Mouse (Mus musculus) heart, postnatal 0 days (tissue): Measurements from ENCODE around the gene Casp7. TPM values are rescaled to one million over a fixed set of nuclear protein-coding genes. Genes with fewer than 3 reads are reported as not detected.

Experiments used
- ATAC-seq: fragments of 200-750 bp; cut with Nextera tagmentation; 2 replicates; pipeline ENCODE4 v1.8.0; 2017; ENCODE audit warnings: low read depth, moderate number of reproducible peaks, moderate library complexity; ENCODE audit not compliant: insufficient read depth
- DNase-seq: peaks from one replicate; pipeline ENCODE4 v3.0.0-alpha.2; 2016; ENCODE audit warnings: low spot score
- H3K27ac ChIP-seq: fragments of 300-500 bp; sonication (generic); 2 replicates; pipeline ENCODE4 v1.5.1; 2014; ENCODE audit warnings: low read depth, mild to moderate bottlenecking
- H3K27me3 ChIP-seq: fragments of 300-500 bp; sonication (generic); 2 replicates; pipeline ENCODE4 v1.6.1; 2014; ENCODE audit warnings: low read length, mixed read lengths; ENCODE audit not compliant: control insufficient read depth, insufficient read depth
- H3K36me3 ChIP-seq: fragments of 300-500 bp; sonication (generic); replicated peaks from 2 replicates; pipeline ENCODE4 v1.6.1; 2014; ENCODE audit warnings: low read length, mixed read lengths; ENCODE audit not compliant: control insufficient read depth, insufficient read depth
- H3K4me1 ChIP-seq: fragments of 300-500 bp; sonication (generic); 2 replicates; pipeline ENCODE4 v1.6.1; 2014; ENCODE audit warnings: antibody characterized with exemption; ENCODE audit not compliant: control insufficient read depth, insufficient read depth
- H3K4me2 ChIP-seq: fragments of 300-500 bp; sonication (generic); 2 replicates; pipeline ENCODE4 v1.6.1; 2014; ENCODE audit warnings: low read depth, mild to moderate bottlenecking, low read length, moderate library complexity
- H3K4me3 ChIP-seq: fragments of 300-500 bp; sonication (generic); 2 replicates; pipeline ENCODE4 v1.5.1; 2014; ENCODE audit warnings: low read depth, low read length
- H3K9ac ChIP-seq: fragments of 300-500 bp; sonication (generic); replicated peaks from 2 replicates; pipeline ENCODE4 v1.6.1; 2014; ENCODE audit warnings: low read depth, low read length, mixed read lengths
- H3K9me3 ChIP-seq: fragments of 300-500 bp; sonication (generic); replicated peaks from 2 replicates; pipeline ENCODE4 v1.6.1; 2016; ENCODE audit warnings: low read length; ENCODE audit not compliant: control insufficient read depth
- CTCF ChIP-seq: IDR thresholded peaks from 2 replicates; pipeline ENCODE4 v1.5.1; 2016; ENCODE audit warnings: antibody characterized with exemption, control low read depth, low read depth
- EP300 ChIP-seq: IDR thresholded peaks from 2 replicates; pipeline ENCODE4 v1.6.1; 2016; ENCODE audit warnings: antibody characterized with exemption, low read depth
- WGBS: fragments of 180-500 bp; shearing (Covaris S2); extraction: QIAGEN DNeasy Blood & Tissue Kit; methylation state at CpG from one replicate; pipeline ENCODE4 v1.1.7; 2014; 5-methylcytosine and 5-hydroxymethylcytosine counted together
- polyA plus RNA-seq: library from polyadenylated mRNA; unstranded; fragments of >200 nt; fragmentation: Nextera tagmentation; extraction: Ambion mirVana; gene quantifications from 2 replicates; pipeline ENCODE4 v1.2.1, GENCODE M21; 2015
- total RNA-seq: library from RNA; depleted of rRNA; stranded (reverse); fragments of >200 nt; gene quantifications from 2 replicates; pipeline ENCODE4 v1.2.3, GENCODE M21; 2014; ENCODE audit warnings: low replicate concordance

The Casp7 gene
- total and polyA plus RNA-seq, 2 experiments from 2014 or later, result 27.0 to 33.2 TPM

DNA sequence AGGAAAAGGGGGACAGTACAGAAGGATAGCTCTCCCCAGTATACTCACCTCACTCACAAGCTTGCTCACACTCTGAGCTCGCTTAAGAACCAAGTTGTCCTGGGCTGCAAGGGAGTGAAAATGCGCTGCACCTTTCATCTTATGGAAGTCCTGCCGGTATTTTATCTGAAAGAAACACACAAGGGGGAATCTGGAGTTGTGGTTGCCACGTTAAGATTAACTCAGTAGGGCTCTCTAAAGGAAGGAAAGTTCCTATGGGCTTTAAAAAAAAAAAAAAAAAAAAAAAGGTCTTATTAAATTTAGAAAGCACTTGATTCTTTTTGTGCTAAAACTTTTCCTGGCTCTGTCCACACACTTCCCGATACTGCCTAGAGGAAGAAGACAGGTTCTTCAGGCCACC, 18.9 kb upstream of the Casp7 start:
- ATAC-seq (no peak), DNase-seq (no peak)
- Histone ChIP-seq H3K4me3 (no peak overlapping the region), H3K4me2 (no peak overlapping the region), H3K27me3 (no peaks in the 10 kb centered on the region), H3K27ac (peak overlapping the region; percentile 81), H3K36me3 (peaks cover 58% of the 10 kb centered on the region), H3K9ac (no peak overlapping the region), H3K9me3 (no peaks in the 10 kb centered on the region), H3K4me1 (peaks cover 4% of the 10 kb centered on the region; the same call in 1 of the 2 replicates)
- 41% methylated on average over 5 of the region's 5 CpGs for WGBS
- no peak for TF ChIP-seq EP300
- no peak for TF ChIP-seq CTCF

GRCm38 (mm10) chr19:56378554-56379172, 18.3 kb upstream of the Casp7 start:
- no peak for TF ChIP-seq CTCF
- peak; percentile 93 for TF ChIP-seq EP300
- DNase-seq (peak; percentile 94), ATAC-seq (peak; percentile 92)
- no peak overlapping the region for H3K4me2 ChIP-seq
- H3K36me3 ChIP-seq, result peaks cover 59% of the 10 kb centered on the region
- peak overlapping the region; percentile 81 for H3K27ac ChIP-seq
- H3K9ac ChIP-seq, result no peak overlapping the region
- 22% methylated on average over 13 of the region's 13 CpGs for WGBS
- no peaks in the 10 kb centered on the region for H3K9me3 ChIP-seq
- no peaks in the 10 kb centered on the region for H3K27me3 ChIP-seq
- H3K4me1 ChIP-seq, result peaks cover 4% of the 10 kb centered on the region; the same call in 1 of the 2 replicates
- no peak overlapping the region for H3K4me3 ChIP-seq

GRCm38 (mm10) chr19:56380341-56380740, 16.6 kb upstream of the Casp7 start:
- Histone ChIP-seq H3K4me3 (no peak overlapping the region), H3K9me3 (no peaks in the 10 kb centered on the region), H3K9ac (no peak overlapping the region), H3K36me3 (peaks cover 63% of the 10 kb centered on the region), H3K4me2 (no peak overlapping the region), H3K4me1 (peaks cover 4% of the 10 kb centered on the region; the same call in 1 of the 2 replicates), H3K27ac (no peak overlapping the region), H3K27me3 (no peaks in the 10 kb centered on the region)
- DNase-seq (no peak), ATAC-seq (no peak)
- WGBS, result 77% methylated on average over 7 of the region's 7 CpGs
- TF ChIP-seq EP300 (no peak), CTCF (no peak)

GRCm38 (mm10) chr19:56381407-56381806, 15.5 kb upstream of the Casp7 start:
- no peak overlapping the region for H3K27ac ChIP-seq
- no peak for ATAC-seq

DNA sequence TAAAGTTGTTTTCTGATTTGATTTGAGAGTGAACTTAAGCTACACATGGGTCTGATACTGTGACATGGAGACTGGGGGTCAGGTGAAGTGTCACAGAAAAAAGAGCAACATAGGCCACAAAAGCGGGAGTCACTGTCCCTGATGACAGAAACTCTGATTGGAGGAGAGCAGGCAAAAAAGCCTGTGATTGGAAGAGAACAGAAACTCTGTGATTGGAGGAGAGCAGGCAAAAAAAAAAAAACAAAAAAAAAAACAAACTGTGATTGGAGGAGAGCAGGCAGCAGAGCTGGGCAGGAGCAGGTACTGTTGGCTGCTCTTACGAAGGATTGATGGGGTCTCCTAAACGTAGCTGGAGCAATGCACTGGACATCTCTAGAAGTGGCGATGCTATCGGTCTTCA, 11.4 kb upstream of the Casp7 start:
- Histone ChIP-seq H3K4me1 (peaks cover 8% of the 10 kb centered on the region), H3K4me3 (no peak overlapping the region), H3K9ac (no peak overlapping the region), H3K27ac (no peak overlapping the region), H3K9me3 (no peaks in the 10 kb centered on the region), H3K27me3 (no peaks in the 10 kb centered on the region), H3K36me3 (peaks cover 46% of the 10 kb centered on the region), H3K4me2 (no peak overlapping the region)
- 86% methylated on average over 5 of the region's 5 CpGs for whole genome bisulfite sequencing
- ATAC-seq, result no peak
- DNase-seq, result no peak
- TF ChIP-seq EP300, result no peak
- TF ChIP-seq CTCF, result no peak

More at GRCm38 (mm10) chr19:56381407-56381806, 15.5 kb upstream of the Casp7 start:
- peaks cover 64% of the 10 kb centered on the region for H3K36me3 ChIP-seq
- peaks cover 4% of the 10 kb centered on the region; the same call in 1 of the 2 replicates for H3K4me1 ChIP-seq
- H3K4me2 ChIP-seq, result no peak overlapping the region
- H3K4me3 ChIP-seq, result no peak overlapping the region
- no peaks in the 10 kb centered on the region for H3K27me3 ChIP-seq
- no peaks in the 10 kb centered on the region for H3K9me3 ChIP-seq
- 66% methylated on average over 10 of the region's 10 CpGs for WGBS
- TF ChIP-seq EP300, result no peak
- TF ChIP-seq CTCF, result no peak
- H3K9ac ChIP-seq, result no peak overlapping the region
- DNase-seq, result no peak

DNA sequence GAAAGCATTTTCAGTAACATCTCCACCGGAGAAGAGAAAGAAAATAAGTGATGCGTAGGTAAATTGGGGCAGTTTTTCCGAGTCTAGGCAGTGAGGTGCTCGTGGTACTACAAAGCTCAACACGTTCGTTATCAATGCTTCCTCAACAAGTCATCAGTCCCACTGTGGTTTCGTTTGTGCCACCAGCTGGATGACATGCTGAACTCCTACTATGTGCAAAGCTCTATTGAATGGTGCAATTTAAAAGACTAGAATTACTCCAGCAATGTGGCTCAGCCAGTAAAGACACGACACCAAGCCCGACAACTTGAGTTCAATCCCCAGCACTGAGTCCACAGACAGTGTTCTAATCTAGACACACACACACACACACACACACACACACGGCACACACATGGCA, 10.8 kb upstream of the Casp7 start:
- ATAC-seq (no peak), DNase-seq (no peak)
- WGBS, result 83% methylated on average over 10 of the region's 10 CpGs
- peaks cover 12% of the 10 kb centered on the region for H3K4me1 ChIP-seq
- H3K4me3 ChIP-seq, result no peak overlapping the region
- TF ChIP-seq CTCF (no peak), EP300 (no peak)
- no peak overlapping the region for H3K4me2 ChIP-seq
- no peak overlapping the region for H3K9ac ChIP-seq
- no peaks in the 10 kb centered on the region for H3K27me3 ChIP-seq
- peaks cover 41% of the 10 kb centered on the region for H3K36me3 ChIP-seq
- no peak overlapping the region for H3K27ac ChIP-seq
- no peaks in the 10 kb centered on the region for H3K9me3 ChIP-seq
